Mouse (Mus musculus): ENCODE data around the gene Abcd3. TPM values are rescaled to one million over a fixed set of nuclear protein-coding genes. Genes with fewer than 3 reads are reported as not detected.
"Not testable (repeated sequence)": the region's sequence is repeated elsewhere in the genome, so short reads cannot be mapped to it uniquely, and the experiment has no call there.

The Abcd3 gene
- polyA plus RNA-seq, 1 experiment from 2014 or later, result 94.1 TPM

DNA sequence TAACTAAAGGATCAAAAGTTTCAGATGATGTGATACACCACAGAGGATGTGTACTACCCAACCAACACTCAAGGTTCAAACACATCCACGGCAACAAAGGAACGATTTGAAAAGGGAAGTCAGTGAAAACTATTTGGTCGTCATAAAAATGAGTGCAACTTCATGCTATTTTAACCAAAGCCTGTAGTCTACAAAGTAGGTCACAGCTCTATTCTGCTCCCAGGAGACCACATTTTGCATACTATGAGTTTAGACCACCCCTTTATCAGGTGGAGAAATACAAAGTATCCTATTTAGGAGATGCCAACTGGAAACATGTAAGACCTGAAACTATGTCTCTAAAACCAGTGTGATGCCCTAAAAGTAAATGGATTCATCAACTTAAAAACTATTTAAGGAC is 6.9 kb downstream of the Abcd3 start:
- WGBS, result 74% methylated on average over 3 of the region's 3 CpGs
- H3K4me1 ChIP-seq (ENCODE audit: insufficient read depth, low read depth, low read length), result no peaks in the 10 kb centered on the region
- TF ChIP-seq CTCF (IDR thresholded peaks at IDR 0.05) (no peak), EP300 (IDR thresholded peaks at IDR 0.05) (no peak)
- no peak overlapping the region for H3K9ac ChIP-seq (replicated peaks; ENCODE audit: low read depth)
- no peaks in the 10 kb centered on the region for H3K27me3 ChIP-seq (replicated peaks; ENCODE audit: insufficient read depth, low read length)
- H3K36me3 ChIP-seq (ENCODE audit: insufficient read depth, low read length), result no peaks in the 10 kb centered on the region
- H3K4me2 ChIP-seq (replicated peaks; ENCODE audit: low read depth, low read length), result no peak overlapping the region
- no peak for DNase-seq (ENCODE audit: low spot score)
- H3K9me3 ChIP-seq (ENCODE audit: low read length), result no peaks in the 10 kb centered on the region
- ATAC-seq, result no peak
- H3K4me3 ChIP-seq (ENCODE audit: low read depth, low read length), result no peak overlapping the region
- no peak overlapping the region for H3K27ac ChIP-seq (ENCODE audit: low read length)

DNA sequence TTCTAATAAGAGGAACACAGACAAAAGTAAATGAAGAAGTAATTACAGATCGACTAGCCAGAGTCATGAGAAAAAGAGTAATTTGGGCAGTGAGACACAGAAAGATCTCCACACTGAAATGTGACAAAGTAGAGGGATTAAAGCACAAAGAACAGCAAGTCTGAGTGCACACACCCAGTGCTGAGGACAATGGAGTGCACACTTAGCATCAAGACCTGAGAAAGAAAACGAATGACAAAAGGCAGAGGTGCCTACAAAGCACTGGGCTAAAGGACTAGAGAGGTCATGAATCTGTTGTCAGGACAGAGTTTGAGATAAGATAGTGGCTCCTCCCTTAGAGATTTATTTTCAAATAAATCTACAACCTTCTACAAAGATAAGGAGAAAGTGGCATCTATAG is 20.9 kb downstream of the Abcd3 start:
- Histone ChIP-seq H3K27me3 (replicated peaks; ENCODE audit: insufficient read depth, low read length) (no peaks in the 10 kb centered on the region), H3K9ac (replicated peaks; ENCODE audit: low read depth) (no peak overlapping the region), H3K4me2 (replicated peaks; ENCODE audit: low read depth, low read length) (no peak overlapping the region), H3K4me3 (ENCODE audit: low read depth, low read length) (no peak overlapping the region), H3K4me1 (ENCODE audit: insufficient read depth, low read depth, low read length) (no peaks in the 10 kb centered on the region), H3K27ac (ENCODE audit: low read length) (no peak overlapping the region), H3K9me3 (ENCODE audit: low read length) (no peaks in the 10 kb centered on the region), H3K36me3 (ENCODE audit: insufficient read depth, low read length) (no peaks in the 10 kb centered on the region)
- DNase-seq (ENCODE audit: low spot score), result no peak
- 55% methylated on average over 2 of the region's 2 CpGs for WGBS
- no peak for ATAC-seq
- TF ChIP-seq EP300 (IDR thresholded peaks at IDR 0.05) (no peak), CTCF (IDR thresholded peaks at IDR 0.05) (no peak)

DNA sequence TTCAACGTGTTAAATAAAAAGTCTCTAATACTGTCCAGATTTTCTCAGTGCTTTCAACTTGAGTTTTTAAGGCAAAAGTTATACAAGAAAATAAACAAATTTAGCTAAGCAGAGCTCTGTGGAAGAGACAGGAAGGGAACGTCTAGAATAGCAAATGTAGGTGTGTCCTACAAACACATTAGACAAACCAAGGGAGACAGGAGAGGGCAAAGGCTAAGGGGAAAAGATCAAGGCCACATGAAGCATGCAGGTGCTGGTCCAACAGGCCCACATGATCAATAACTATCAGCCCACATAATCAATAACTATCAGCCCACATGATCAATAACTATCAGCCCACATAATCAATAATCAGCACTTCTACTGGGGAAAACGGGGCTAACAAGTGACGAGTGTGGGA is 22.9 kb downstream of the Abcd3 start:
- Histone ChIP-seq H3K4me2 (replicated peaks; ENCODE audit: low read depth, low read length) (no peak overlapping the region), H3K27ac (ENCODE audit: low read length) (no peak overlapping the region), H3K36me3 (ENCODE audit: insufficient read depth, low read length) (no peaks in the 10 kb centered on the region), H3K4me3 (ENCODE audit: low read depth, low read length) (no peak overlapping the region), H3K9ac (replicated peaks; ENCODE audit: low read depth) (no peak overlapping the region), H3K4me1 (ENCODE audit: insufficient read depth, low read depth, low read length) (no peaks in the 10 kb centered on the region), H3K27me3 (replicated peaks; ENCODE audit: insufficient read depth, low read length) (no peaks in the 10 kb centered on the region), H3K9me3 (ENCODE audit: low read length) (no peaks in the 10 kb centered on the region)
- WGBS, result 68% methylated on average over 4 of the region's 4 CpGs
- DNase-seq (ENCODE audit: low spot score) (no peak), ATAC-seq (no peak)
- TF ChIP-seq CTCF (IDR thresholded peaks at IDR 0.05), result no peak
- no peak for TF ChIP-seq EP300 (IDR thresholded peaks at IDR 0.05)

DNA sequence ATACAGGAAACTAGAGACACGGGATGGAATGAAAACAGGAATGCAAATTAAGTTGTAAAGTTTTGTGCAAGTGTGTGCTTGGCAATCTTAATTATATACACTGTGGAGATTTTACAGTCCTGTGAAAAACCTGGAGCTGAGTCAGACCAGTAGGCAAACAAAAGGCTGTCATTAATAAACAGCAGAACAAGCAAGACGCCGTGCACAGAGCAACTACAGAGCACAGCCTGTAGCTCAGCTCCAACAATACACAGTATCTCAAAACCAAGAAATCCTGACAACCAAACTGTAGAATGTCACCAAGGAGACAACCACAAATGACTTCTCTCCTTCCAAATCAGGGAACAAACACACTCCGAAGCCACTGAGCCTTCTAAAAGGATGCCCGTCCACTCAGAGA is 24.7 kb downstream of the Abcd3 start:
- ATAC-seq (no peak), DNase-seq (ENCODE audit: low spot score) (peak; percentile 18)
- H3K4me1 ChIP-seq (ENCODE audit: insufficient read depth, low read depth, low read length), result no peaks in the 10 kb centered on the region
- H3K4me2 ChIP-seq (replicated peaks; ENCODE audit: low read depth, low read length), result no peak overlapping the region
- no peak overlapping the region for H3K9ac ChIP-seq (replicated peaks; ENCODE audit: low read depth)
- H3K27me3 ChIP-seq (replicated peaks; ENCODE audit: insufficient read depth, low read length), result no peaks in the 10 kb centered on the region
- H3K27ac ChIP-seq (ENCODE audit: low read length), result no peak overlapping the region
- no peaks in the 10 kb centered on the region for H3K9me3 ChIP-seq (ENCODE audit: low read length)
- no peaks in the 10 kb centered on the region for H3K36me3 ChIP-seq (ENCODE audit: insufficient read depth, low read length)
- H3K4me3 ChIP-seq (ENCODE audit: low read depth, low read length), result no peak overlapping the region
- TF ChIP-seq CTCF (IDR thresholded peaks at IDR 0.05), result no peak
- 46% methylated on average over 5 of the region's 5 CpGs for WGBS

DNA sequence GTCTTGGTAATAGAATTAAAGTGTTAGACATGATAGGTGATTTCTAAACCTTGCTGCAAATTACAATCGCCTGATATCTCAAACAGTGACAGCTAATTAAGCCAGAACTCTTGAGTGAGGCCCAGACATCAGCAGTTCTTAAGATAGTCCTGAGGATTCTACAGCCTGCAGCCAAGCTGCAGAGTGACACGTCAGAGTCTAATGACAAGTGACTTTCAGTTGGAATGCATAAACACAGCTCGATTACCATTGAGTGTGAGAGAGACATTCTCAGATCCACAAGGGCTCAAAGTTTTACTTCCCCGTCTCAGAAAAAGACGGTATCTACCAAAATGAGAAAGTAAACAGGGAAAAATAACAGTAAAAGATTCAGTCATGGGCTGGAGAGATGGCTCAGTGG is 25.3 kb downstream of the Abcd3 start:
- 18% methylated on average over 5 of the region's 5 CpGs for WGBS
- TF ChIP-seq CTCF (IDR thresholded peaks at IDR 0.05) (no peak), EP300 (IDR thresholded peaks at IDR 0.05) (no peak)
- no peaks in the 10 kb centered on the region for H3K9me3 ChIP-seq (ENCODE audit: low read length)
- no peaks in the 10 kb centered on the region for H3K36me3 ChIP-seq (ENCODE audit: insufficient read depth, low read length)
- H3K27me3 ChIP-seq (replicated peaks; ENCODE audit: insufficient read depth, low read length), result no peaks in the 10 kb centered on the region
- H3K4me3 ChIP-seq (ENCODE audit: low read depth, low read length), result no peak overlapping the region
- DNase-seq (ENCODE audit: low spot score) (peak; percentile 28), ATAC-seq (no peak; the same call in 1 of the 2 replicates)
- no peak overlapping the region for H3K4me2 ChIP-seq (replicated peaks; ENCODE audit: low read depth, low read length)
- no peak overlapping the region for H3K9ac ChIP-seq (replicated peaks; ENCODE audit: low read depth)
- no peak overlapping the region for H3K27ac ChIP-seq (ENCODE audit: low read length)
- no peaks in the 10 kb centered on the region for H3K4me1 ChIP-seq (ENCODE audit: insufficient read depth, low read depth, low read length)

DNA sequence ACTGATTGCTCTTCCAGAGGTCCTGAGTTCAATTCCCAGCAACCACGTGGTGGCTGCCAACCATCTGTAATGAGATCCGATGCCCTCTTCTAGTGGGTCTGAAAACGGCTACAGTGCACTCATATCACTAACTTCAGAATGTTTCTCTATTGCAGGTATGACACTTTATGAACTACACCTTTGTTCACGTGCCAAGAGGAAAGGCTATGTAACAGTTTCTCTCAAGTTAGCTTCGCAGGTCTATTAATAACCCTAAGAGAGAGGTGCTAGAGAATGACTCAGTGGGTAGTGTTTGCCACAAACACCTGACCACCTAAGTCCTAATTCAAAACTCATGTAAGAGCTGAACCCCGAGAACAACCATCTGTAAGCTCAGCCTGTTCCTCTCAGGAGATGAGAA is 32.1 kb downstream of the Abcd3 start:
- no peak for TF ChIP-seq CTCF (IDR thresholded peaks at IDR 0.05)
- peak; percentile 72 for TF ChIP-seq EP300 (IDR thresholded peaks at IDR 0.05)
- peak; percentile 83 for DNase-seq (ENCODE audit: low spot score)
- Histone ChIP-seq H3K9me3 (ENCODE audit: low read length) (no peaks in the 10 kb centered on the region), H3K27me3 (replicated peaks; ENCODE audit: insufficient read depth, low read length) (no peaks in the 10 kb centered on the region), H3K4me3 (ENCODE audit: low read depth, low read length) (no peak overlapping the region), H3K4me2 (replicated peaks; ENCODE audit: low read depth, low read length) (no peak overlapping the region), H3K27ac (ENCODE audit: low read length) (0 out of 2 replicates have a peak overlapping the region, but pooled peaks have one; percentile 6), H3K9ac (replicated peaks; ENCODE audit: low read depth) (no peak overlapping the region), H3K36me3 (ENCODE audit: insufficient read depth, low read length) (0 out of 2 replicates have a peak, but pooled peaks cover 3% of the 10 kb centered on the region), H3K4me1 (ENCODE audit: insufficient read depth, low read depth, low read length) (no peaks in the 10 kb centered on the region)
- 65% methylated on average over 6 of the region's 6 CpGs for WGBS
- ATAC-seq, result peak; percentile 89

DNA sequence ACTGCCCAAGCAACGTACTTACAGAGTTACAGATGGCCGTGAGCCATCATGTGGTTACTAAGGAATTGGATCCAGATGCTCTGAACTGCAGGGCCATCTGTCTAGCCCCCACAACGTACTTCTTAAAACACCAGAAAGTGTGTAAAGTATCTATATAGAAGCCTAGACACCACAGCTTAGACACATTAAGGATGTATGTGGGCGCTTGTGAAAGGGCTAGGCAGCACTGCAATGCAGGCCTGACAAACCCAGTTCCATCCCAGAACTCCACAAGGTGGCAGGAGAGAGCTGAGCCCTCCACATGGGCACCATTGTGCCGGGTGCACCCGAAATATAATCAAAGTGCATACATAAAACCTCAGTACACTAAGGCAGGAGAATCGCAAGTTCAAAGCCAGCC is 37.2 kb downstream of the Abcd3 start:
- ATAC-seq (peak; percentile 70), DNase-seq (ENCODE audit: low spot score) (peak; percentile 49)
- H3K4me1 ChIP-seq (ENCODE audit: insufficient read depth, low read depth, low read length), result no peaks in the 10 kb centered on the region
- no peak overlapping the region for H3K4me3 ChIP-seq (ENCODE audit: low read depth, low read length)
- 0 out of 2 replicates have a peak, but pooled peaks cover 14% of the 10 kb centered on the region for H3K36me3 ChIP-seq (ENCODE audit: insufficient read depth, low read length)
- no peaks in the 10 kb centered on the region for H3K27me3 ChIP-seq (replicated peaks; ENCODE audit: insufficient read depth, low read length)
- no peak overlapping the region for H3K9ac ChIP-seq (replicated peaks; ENCODE audit: low read depth)
- 49% methylated on average over 7 of the region's 7 CpGs for WGBS
- H3K4me2 ChIP-seq (replicated peaks; ENCODE audit: low read depth, low read length), result no peak overlapping the region
- H3K9me3 ChIP-seq (ENCODE audit: low read length), result no peaks in the 10 kb centered on the region
- H3K27ac ChIP-seq (ENCODE audit: low read length), result no peak overlapping the region
- peak; percentile 88 for TF ChIP-seq CTCF (IDR thresholded peaks at IDR 0.05)
- no peak for TF ChIP-seq EP300 (IDR thresholded peaks at IDR 0.05)

DNA sequence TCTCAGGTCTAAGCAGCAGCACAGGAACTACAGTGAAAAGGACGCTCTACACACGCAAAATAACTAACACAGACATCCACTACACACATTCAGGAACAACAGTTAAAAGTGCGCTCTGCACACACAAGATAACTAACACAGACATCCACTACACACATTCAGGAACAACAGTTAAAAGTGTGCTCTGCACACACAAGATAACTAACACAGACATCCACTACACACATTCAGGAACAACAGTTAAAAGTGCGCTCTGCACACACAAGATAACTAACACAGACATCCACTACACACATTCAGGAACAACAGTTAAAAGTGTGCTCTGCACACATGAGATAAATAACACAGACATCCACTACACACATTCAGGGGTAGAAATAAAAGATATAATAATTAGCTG is 41.8 kb downstream of the Abcd3 start:
- H3K4me2 ChIP-seq (replicated peaks; ENCODE audit: low read depth, low read length); H3K4me1 ChIP-seq (ENCODE audit: insufficient read depth, low read depth, low read length); H3K9ac ChIP-seq (replicated peaks; ENCODE audit: low read depth); ATAC-seq; DNase-seq (ENCODE audit: low spot score); H3K27me3 ChIP-seq (replicated peaks; ENCODE audit: insufficient read depth, low read length); H3K4me3 ChIP-seq (ENCODE audit: low read depth, low read length); H3K27ac ChIP-seq (ENCODE audit: low read length); H3K9me3 ChIP-seq (ENCODE audit: low read length): not testable (repeated sequence)
- 95% methylated on average over 4 of the region's 4 CpGs for WGBS
- H3K36me3 ChIP-seq (ENCODE audit: insufficient read depth, low read length), result peaks cover 27% of the 10 kb centered on the region

Data from lung, postnatal 0 days (tissue).